Mouse (Mus musculus): Measurements from ENCODE around the gene Nphs1. TPM values are rescaled to one million over a fixed set of nuclear protein-coding genes. Genes with fewer than 3 reads are reported as not detected.

The Nphs1 gene
- total and polyA plus RNA-seq, 3 experiments, result 1.0 to 2.4 TPM; not detected in 1

- dilution Hi-C loops (cut with MboI; ENCODE audit: extremely low pct_ligation_motif_present, extremely low pct_unique_long_range_greater_than_20kb, low sequenced_read_pairs), result no loop called here
- Histone ChIP-seq H3K4me1 (ENCODE audit: control insufficient read depth in 1 of 2, insufficient read depth in 2 of 2) (peaks cover 9 to 22% of the 10 kb centered on the region in 2 experiments), H3K79me2 (replicated peaks; ENCODE audit: control insufficient read depth, extremely low read depth, insufficient read depth, poor library complexity, severe bottlenecking) (no peaks in the 10 kb centered on the region), H3K27ac (ENCODE audit: insufficient read depth, low read depth) (no peak overlapping the region), H3K4me2 (ENCODE audit: insufficient read depth, low read depth, poor library complexity, severe bottlenecking) (no peak overlapping the region), H3K4me3 (replicated peaks in 1 of 3; ENCODE audit: low read depth in 2 of 3, low read length in 2 of 3, poor library complexity in 1 of 3) (no peak overlapping the region), H3K36me3 (replicated peaks in 1 of 2; ENCODE audit: control insufficient read depth in 1 of 2, insufficient read depth in 1 of 2, low read length in 1 of 2) (no peaks in the 10 kb centered on the region), H3K27me3 (replicated peaks) (peaks cover 42% of the 10 kb centered on the region), H3K9ac (ENCODE audit: insufficient read depth, low read depth) (no peak overlapping the region), H3K9me3 (replicated peaks; ENCODE audit: low read length) (no peaks in the 10 kb centered on the region)
- in situ Hi-C loops (cut with MboI; ENCODE audit: low pct_ligation_motif_present, low pct_unique_long_range_greater_than_20kb, low sequenced_read_pairs), result no loop called here
- no peak for TF ChIP-seq ZKSCAN1 (IDR thresholded peaks at IDR 0.05; ENCODE audit: borderline replicate concordance, low read depth, low read length)
- TF ChIP-seq KAT2A (IDR thresholded peaks at IDR 0.05; ENCODE audit: insufficient replicate concordance, low read length), result no peak
- TF ChIP-seq MAZ (IDR thresholded peaks at IDR 0.05; ENCODE audit: low read depth, low read length), result no peak
- TF ChIP-seq SIN3A (IDR thresholded peaks at IDR 0.05; ENCODE audit: low read length), result no peak
- TF ChIP-seq MAX (IDR thresholded peaks at IDR 0.05; ENCODE audit: low read length), result no peak
- TF ChIP-seq JUND (conservative IDR thresholded peaks at IDR 0.05; ENCODE audit: low read depth, low read length), result no peak
- no peak for DNase-seq (ENCODE audit: extremely low read depth)
These were observed 49.9 kb downstream of the Nphs1 start for GRCm38 (mm10) chr7:30508061-30508460.

GRCm38 (mm10) chr7:30515003-30515760 lies 57.1 kb downstream of the Nphs1 start:
- H3K4me3 ChIP-seq (replicated peaks in 1 of 3; ENCODE audit: low read depth in 2 of 3, low read length in 2 of 3, poor library complexity in 1 of 3), result no peak overlapping the region
- H3K79me2 ChIP-seq (replicated peaks; ENCODE audit: control insufficient read depth, extremely low read depth, insufficient read depth, poor library complexity, severe bottlenecking), result no peaks in the 10 kb centered on the region
- H3K27ac ChIP-seq (ENCODE audit: insufficient read depth, low read depth), result no peak overlapping the region
- 0 out of 4 replicates have a peak, but pooled peaks cover 0 to 2% of the 10 kb centered on the region in 2 experiments for H3K4me1 ChIP-seq (ENCODE audit: control insufficient read depth in 1 of 2, insufficient read depth in 2 of 2)
- no peak overlapping the region for H3K4me2 ChIP-seq (ENCODE audit: insufficient read depth, low read depth, poor library complexity, severe bottlenecking)
- TF ChIP-seq CTCF (conservative IDR thresholded peaks at IDR 0.05 in 1 of 2, IDR thresholded peaks at IDR 0.05 in 1 of 2; ENCODE audit: low read depth in 2 of 2, low read length in 2 of 2) (no peak), USF2 (conservative IDR thresholded peaks at IDR 0.05; ENCODE audit: low read depth, low read length) (no peak), JUN (IDR thresholded peaks at IDR 0.05; ENCODE audit: insufficient read depth, low read depth, low read length) (no peak), MAX (IDR thresholded peaks at IDR 0.05; ENCODE audit: low read length) (no peak), EP300 (IDR thresholded peaks at IDR 0.05; ENCODE audit: low read length) (no peak), ELF1 (IDR thresholded peaks at IDR 0.05; ENCODE audit: low read depth, low read length) (no peak)
- no peaks in the 10 kb centered on the region for H3K36me3 ChIP-seq (replicated peaks in 1 of 2; ENCODE audit: control insufficient read depth in 1 of 2, insufficient read depth in 1 of 2, low read length in 1 of 2)
- H3K27me3 ChIP-seq (replicated peaks), result peaks cover 40% of the 10 kb centered on the region
- in situ Hi-C loops (cut with MboI; ENCODE audit: low pct_ligation_motif_present, low pct_unique_long_range_greater_than_20kb, low sequenced_read_pairs) (no loop called here), dilution Hi-C loops (cut with MboI; ENCODE audit: extremely low pct_ligation_motif_present, extremely low pct_unique_long_range_greater_than_20kb, low sequenced_read_pairs) (no loop called here)
- H3K9ac ChIP-seq (ENCODE audit: insufficient read depth, low read depth), result no peak overlapping the region
- DNase-seq (ENCODE audit: extremely low read depth), result no peak
- H3K9me3 ChIP-seq (replicated peaks; ENCODE audit: low read length), result no peaks in the 10 kb centered on the region

DNA sequence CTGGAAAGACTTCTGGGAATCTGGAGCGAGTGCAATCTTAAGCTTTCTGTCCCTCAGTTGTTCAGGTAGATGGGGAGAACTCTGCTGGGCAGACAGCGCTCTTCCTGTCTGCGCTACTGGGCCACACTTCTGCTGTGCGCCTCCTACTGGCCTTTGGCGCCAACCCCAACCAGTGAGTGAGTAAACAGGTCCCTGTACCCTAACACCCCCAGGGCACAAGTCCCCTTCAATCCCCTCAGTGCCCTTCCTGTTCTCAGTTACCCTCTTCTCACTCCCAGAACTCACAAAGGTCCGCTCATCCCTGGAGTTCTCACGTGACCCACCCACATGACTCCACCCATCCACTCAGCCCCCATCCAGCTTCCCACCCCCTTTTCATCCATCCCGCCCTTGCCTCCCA lies 60.2 kb downstream of the Nphs1 start:
- dilution Hi-C loops (cut with MboI; ENCODE audit: extremely low pct_ligation_motif_present, extremely low pct_unique_long_range_greater_than_20kb, low sequenced_read_pairs), result no loop called here
- H3K9me3 ChIP-seq (replicated peaks; ENCODE audit: low read length), result no peaks in the 10 kb centered on the region
- no peaks in the 10 kb centered on the region for H3K79me2 ChIP-seq (replicated peaks; ENCODE audit: control insufficient read depth, extremely low read depth, insufficient read depth, poor library complexity, severe bottlenecking)
- no peak overlapping the region for H3K27ac ChIP-seq (ENCODE audit: insufficient read depth, low read depth)
- no peak for DNase-seq (ENCODE audit: extremely low read depth)
- H3K4me2 ChIP-seq (ENCODE audit: insufficient read depth, low read depth, poor library complexity, severe bottlenecking), result no peak overlapping the region
- in situ Hi-C loops (cut with MboI; ENCODE audit: low pct_ligation_motif_present, low pct_unique_long_range_greater_than_20kb, low sequenced_read_pairs), result no loop called here
- TF ChIP-seq CHD2 (IDR thresholded peaks at IDR 0.05; ENCODE audit: low read length) (no peak), USF2 (conservative IDR thresholded peaks at IDR 0.05; ENCODE audit: low read depth, low read length) (no peak), MAFK (IDR thresholded peaks at IDR 0.05; ENCODE audit: insufficient replicate concordance, low read length) (no peak), TBP (conservative IDR thresholded peaks at IDR 0.05; ENCODE audit: low read depth, low read length) (no peak), JUN (IDR thresholded peaks at IDR 0.05; ENCODE audit: insufficient read depth, low read depth, low read length) (no peak), RCOR1 (conservative IDR thresholded peaks at IDR 0.05; ENCODE audit: low read depth, low read length) (no peak), CTCF (conservative IDR thresholded peaks at IDR 0.05 in 1 of 2, IDR thresholded peaks at IDR 0.05 in 1 of 2; ENCODE audit: low read depth in 2 of 2, low read length in 2 of 2) (peak in 1 of 2 experiments; percentile 42; a peak in 2 of 4 replicates), ZNF384 (IDR thresholded peaks at IDR 0.05; ENCODE audit: low read depth, low read length) (no peak)
- H3K4me1 ChIP-seq (ENCODE audit: control insufficient read depth in 1 of 2, insufficient read depth in 2 of 2), result peaks cover 0 to 3% of the 10 kb centered on the region in 2 experiments; a peak in 1 of 4 replicates
- no peak overlapping the region for H3K4me3 ChIP-seq (replicated peaks in 1 of 3; ENCODE audit: low read depth in 2 of 3, low read length in 2 of 3, poor library complexity in 1 of 3)
- peaks cover 0 to 8% of the 10 kb centered on the region in 2 experiments for H3K36me3 ChIP-seq (replicated peaks in 1 of 2; ENCODE audit: control insufficient read depth in 1 of 2, insufficient read depth in 1 of 2, low read length in 1 of 2)
- no peak overlapping the region for H3K9ac ChIP-seq (ENCODE audit: insufficient read depth, low read depth)
- peaks cover 16% of the 10 kb centered on the region for H3K27me3 ChIP-seq (replicated peaks)

Data from CH12.LX (cell line).